Mouse (Mus musculus): ENCODE measurements at regions not wholly inside any gene's neighbourhood (a gene's known extent, or its start where the extent isn't known, plus 50 kb on each side); places are given as distances from the start of the nearest gene placed in this dataset.

GRCm38 (mm10) chr19:16075512-16076086 is 57.0 kb upstream of the Gnaq start:
- in situ Hi-C loops (cut with MboI), result no loop called here

- in situ Hi-C loops (cut with MboI), result no loop called here
These were observed 57.6 kb upstream of the Gnaq start for GRCm38 (mm10) chr19:16075026-16075425.

- in situ Hi-C loops (cut with MboI), result loop anchor here (10.0 kb wide), 1 partner anchor 537 kb away; no protein-coding TSS in a partner anchor
These were observed 65.3 kb upstream of the Gnaq start for GRCm38 (mm10) chr19:16067314-16067713.

- in situ Hi-C loops (cut with MboI), result loop anchor here (10.0 kb wide), 1 partner anchor 540 kb away; no protein-coding TSS in a partner anchor
These were observed 67.7 kb upstream of the Gnaq start for GRCm38 (mm10) chr19:16064911-16065310.

DNA sequence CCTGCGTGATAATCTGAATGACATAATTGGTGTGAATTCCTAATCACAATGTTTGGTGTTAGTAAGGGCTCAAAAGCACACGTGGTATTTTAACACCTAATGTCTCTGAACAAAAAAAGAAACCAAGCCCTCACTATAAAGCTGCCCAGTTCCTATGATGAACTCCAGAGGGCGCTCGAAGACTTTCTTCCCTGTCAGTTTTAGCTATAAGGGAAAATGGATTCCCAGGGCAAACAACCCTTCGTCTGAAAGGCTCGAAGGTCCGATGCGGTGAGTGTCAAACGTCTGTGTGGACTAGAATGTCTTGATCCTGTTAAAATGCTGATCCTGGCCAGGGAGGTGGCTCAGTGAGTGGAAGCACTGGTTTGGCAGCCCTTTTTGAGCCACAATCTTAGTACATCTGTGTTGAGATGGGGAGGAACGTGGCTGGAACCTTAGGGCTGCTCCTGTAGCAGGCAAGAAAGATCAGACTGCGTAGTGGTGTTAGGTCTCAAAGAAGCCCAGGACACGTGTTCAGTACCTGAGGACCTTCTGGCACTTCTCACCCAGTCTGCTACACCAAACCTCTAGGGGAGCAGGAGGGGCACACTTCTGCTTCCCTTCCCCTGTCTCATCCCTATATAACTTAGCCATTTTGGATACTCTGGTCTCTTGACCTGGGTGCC is 68.6 kb upstream of the Gnaq start:
- in situ Hi-C loops (cut with MboI), result loop anchor here (10.0 kb wide), 1 partner anchor 541 kb away; no protein-coding TSS in a partner anchor

- in situ Hi-C loops (cut with MboI), result loop anchor here (10.0 kb wide), 1 partner anchor 541 kb away; no protein-coding TSS in a partner anchor
These were observed 69.1 kb upstream of the Gnaq start for GRCm38 (mm10) chr19:16063533-16063915.

DNA sequence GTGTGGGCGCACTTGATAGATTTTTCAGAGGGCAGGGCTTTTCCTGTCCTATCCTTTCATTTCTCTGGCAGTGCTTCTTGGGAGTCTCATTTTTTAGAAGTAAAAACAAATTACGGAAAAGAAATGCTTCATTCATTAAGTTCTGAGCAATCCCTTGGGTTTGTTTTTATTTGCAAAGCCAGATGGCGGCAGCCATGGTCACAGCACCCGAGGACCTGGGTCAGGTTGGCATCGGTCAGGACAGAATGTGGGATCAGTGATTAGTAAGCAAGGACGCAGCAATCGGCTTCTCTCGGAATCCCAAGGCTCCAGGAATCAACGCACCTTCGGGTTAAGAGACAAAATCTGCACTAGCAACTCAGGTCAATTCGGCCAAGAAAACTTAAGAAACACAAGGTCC is 70.8 kb upstream of the Gnaq start:
- in situ Hi-C loops (cut with MboI), result loop anchor here (10.0 kb wide), 1 partner anchor 543 kb away; no protein-coding TSS in a partner anchor

DNA sequence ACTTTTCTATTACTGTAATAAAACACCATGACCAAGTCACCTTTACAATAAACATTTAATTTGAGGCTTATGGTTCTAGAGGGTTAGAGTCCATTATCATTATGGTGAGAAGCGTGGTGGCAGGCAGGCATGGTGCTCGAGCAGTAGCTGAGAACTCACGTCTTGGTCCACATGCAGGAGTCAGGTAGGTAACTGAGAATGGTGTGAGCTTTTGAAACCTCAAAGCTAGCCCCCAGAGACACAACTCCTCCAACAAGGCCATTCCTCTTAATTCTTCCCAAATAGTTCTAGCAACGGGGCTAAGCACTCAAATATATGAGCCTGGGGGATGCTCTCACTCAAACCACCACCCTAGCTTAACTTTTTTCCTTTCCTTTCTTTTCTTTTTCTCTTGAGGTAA is 73.6 kb upstream of the Gnaq start:
- in situ Hi-C loops (cut with MboI), result no loop called here

DNA sequence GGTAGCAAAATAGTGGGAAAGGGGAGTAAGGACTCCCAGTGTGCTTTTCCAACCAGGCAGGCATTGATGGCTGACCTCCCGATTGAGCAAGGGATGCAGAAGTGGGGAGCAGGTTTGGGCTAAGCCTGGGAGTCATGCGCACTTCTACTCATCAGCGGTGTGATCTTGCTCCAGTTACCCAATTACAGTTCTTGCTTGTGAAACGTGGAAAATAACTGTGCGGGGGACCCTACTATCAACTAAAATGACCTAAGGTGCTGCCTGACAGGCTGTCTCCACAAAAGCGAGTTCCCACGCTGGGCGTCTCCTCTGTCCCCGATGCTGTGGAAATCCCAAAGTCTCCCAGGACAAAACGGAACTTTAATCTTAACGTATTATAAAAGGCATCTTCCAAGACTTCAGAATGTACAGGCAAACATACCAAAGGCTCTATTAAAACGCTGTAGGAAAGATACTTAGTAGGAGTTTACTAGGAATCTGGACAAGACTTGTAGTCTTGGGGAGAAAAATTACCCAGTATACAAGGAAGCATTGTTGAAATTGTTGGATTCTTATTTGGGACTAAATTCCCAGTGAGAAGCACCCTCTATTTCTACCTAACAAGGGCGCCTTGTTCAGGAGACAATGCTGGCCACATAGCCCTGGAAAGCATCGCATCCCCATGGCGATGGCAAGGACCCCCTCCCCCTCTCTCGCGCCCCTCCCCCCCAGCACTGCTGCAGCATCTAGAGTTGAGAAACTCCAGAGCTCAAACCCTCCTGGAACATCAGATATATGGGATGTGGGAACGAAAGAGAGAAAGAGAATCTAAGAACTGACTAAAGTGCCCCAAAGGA is 65.6 kb upstream of the Cep78 start:
- in situ Hi-C loops (cut with MboI), result no loop called here

GRCm38 (mm10) chr19:16049646-16050045 is 64.9 kb upstream of the Cep78 start:
- in situ Hi-C loops (cut with MboI), result no loop called here

GRCm38 (mm10) chr19:16046977-16047376 is 62.2 kb upstream of the Cep78 start:
- in situ Hi-C loops (cut with MboI), result no loop called here

- in situ Hi-C loops (cut with MboI), result no loop called here
These were observed 60.5 kb upstream of the Cep78 start for GRCm38 (mm10) chr19:16045261-16045660.

- in situ Hi-C loops (cut with MboI), result no loop called here
These were observed 59.4 kb upstream of the Cep78 start for GRCm38 (mm10) chr19:16044169-16044568.

DNA sequence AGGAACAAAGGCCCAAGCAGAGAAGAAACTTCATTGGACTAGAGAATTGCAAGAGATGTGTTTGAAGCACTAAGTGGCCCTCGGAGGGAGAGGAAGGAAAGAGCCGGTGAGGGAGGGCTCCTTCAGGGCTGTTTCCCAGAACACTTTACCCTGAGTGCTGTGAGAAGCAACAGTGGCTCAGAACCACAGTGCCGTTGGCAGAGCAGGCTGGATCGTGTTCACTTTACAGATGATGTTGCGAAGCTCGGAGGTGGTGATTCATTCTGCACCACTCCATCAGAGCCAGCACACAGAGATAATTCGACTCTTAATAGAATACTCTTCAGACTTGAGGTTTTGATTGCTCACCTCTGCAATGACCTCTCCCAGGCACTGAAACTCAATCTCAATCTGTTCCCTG is 58.2 kb upstream of the Cep78 start:
- in situ Hi-C loops (cut with MboI), result no loop called here

DNA sequence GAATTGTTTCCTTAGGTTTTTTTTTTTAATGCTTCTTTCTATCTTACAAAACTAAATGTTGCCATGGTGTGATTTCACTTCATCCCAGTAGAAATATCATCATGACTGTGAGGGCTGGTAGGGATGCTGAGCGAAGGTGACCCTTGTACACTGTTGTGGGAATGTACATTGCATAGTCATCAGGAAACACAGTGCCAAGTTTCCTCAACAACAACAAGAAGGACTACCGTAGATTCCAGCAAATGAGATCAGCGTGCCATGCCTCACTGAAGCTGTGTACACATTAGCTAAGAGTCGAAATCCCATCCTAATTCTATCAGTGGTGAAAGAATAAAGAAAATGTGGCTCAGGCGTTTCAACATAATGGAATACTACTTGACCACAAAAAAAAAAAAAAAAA is 57.1 kb upstream of the Cep78 start:
- in situ Hi-C loops (cut with MboI), result no loop called here

DNA sequence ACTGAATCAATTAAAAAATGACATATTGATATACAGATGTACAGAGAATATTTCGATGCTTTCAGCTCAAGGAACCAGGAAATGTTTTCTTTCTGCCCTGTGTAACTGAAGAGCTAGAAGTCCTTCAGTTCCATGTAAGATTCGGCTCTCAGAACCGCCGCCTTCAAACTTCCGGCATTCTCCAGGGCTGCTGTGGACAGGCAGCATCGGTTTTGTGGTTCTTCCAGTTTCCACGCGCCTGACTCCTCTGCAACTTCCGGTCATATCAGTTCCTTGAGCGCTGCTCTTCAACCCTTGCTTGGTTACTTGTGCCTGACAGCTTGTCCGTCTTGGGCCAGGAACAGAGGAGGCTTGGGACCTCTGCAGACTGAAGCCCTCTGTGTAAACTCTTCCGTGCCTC is 53.0 kb upstream of the Cep78 start:
- in situ Hi-C loops (cut with MboI), result no loop called here
